Mouse (Mus musculus): ENCODE measurements around the gene Actl11.

Actl11 gene

DNA sequence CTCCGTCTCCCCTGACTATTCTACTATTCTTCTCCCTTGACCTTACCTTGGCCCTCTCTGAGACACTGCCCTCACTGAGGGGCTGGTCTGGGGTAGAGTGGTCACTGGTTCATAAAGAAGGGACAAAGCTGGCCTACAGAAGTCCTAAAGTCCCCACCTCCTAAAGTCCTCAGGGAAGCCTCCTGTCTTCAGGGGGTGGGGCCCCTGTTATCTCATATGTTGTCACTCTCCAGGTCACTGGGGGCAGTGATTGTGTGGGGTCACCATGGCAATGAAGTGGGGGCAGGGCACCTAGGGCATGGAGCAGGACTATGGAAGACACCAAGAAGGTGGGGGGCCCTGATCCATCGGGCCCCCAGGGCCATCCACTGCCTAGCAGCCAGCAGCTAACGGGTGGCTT is at the start of gene Actl11:
TSS of gene Actl11 (plus strand) at position 301 of the 400 bp plus-strand sequence.
- no peak for DNase-seq (ENCODE audit: low spot score)

DNA sequence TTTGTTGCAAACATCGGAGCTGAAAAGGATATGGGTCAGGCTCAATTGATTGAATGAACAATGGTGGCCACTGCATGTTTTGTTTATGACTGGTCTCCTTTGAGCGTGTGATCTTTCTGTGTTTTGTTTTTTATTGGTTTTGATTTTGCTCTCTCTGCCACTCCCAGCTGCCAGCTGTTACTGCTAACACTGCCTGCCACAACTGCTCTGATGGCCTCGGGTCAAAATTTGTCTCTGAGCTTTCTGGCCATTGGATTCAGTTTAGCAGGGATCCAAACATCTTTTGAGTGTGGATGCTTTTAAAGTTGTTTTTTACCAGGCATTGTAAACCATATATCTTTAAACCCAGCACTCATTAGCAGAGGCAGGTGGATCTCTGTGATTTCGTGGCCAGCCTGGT is 47.9 kb upstream of the Actl11 start:
- DNase-seq (ENCODE audit: low spot score): no peak

DNA sequence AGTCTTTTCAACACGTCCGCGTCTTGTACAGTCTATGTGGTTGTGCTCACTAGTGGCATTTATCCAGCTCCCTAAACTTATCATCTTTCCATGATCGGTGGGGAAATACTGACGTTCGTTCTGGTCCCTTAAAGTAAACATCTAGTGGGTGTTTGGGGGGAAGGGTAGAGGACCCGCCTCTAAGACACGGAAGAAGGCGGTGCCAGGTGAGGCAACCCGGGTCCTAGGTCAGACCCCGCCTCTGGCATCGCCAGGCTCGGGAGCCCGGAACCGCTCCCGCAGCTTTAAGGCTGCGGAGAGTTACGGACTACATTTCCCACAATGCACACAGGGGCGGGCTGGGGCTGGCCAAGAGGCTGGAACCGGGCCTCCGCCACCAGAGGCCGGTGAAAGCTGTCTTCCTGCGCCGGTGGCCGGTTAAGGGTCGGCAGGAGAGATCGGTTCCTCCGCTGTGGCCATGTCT is 40.4 kb upstream of the Actl11 start, which contains the start of gene Mon1a:
TSS of gene Mon1a (plus strand) at position 348 of the 463 bp plus-strand sequence.
- peak; percentile 87 for DNase-seq (ENCODE audit: low spot score)

DNA sequence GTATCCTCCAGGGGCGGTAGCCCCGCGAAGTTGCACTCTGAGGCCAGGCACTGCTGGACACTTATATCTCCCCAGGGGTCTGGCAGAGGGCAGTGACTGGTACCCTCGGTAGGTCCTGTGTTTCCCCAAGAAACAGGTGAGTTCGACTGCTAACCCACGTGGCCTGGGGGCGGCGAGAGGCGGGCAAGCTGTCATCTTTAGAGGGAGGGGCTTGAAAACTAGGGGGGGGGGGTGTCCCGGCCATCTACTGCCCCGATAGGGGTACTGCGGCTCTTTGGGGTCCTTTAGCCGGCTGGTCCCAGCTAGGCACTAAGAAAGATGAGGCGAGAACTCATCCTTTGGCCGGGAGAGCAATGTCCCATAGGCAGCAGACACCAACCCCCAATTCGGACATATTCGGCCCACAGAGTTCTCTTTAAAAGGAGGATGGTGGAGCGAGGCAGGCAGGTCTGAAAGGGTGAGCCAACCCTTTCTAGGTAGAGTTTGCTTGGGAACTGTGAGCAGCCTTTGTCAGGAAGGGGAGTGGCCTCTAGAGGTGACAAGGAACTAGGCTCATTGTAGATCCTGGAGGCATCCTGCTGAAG is 39.9 kb upstream of the Actl11 start:
- DNase-seq (ENCODE audit: low spot score): no peak

DNA sequence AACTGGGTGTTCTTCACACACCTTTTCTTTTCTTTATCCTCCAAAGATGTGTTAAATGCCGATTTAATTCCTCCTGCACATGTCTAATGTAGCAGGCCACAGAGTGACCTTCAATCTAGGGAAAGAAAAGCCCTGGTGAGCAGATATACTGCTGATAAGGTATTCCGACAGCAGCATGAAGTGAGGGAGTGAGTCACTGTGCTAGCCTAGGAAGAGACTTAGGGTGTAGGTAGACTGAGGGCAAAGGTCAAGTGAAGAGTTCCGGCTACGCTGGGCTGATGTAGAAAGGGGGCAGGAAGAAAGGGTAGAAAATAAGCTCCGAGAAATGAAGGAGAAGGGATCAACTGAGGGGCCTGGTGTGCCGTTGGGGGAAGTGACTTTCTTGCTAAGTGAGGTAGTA is 38.0 kb upstream of the Actl11 start:
- DNase-seq (ENCODE audit: low spot score): no peak

DNA sequence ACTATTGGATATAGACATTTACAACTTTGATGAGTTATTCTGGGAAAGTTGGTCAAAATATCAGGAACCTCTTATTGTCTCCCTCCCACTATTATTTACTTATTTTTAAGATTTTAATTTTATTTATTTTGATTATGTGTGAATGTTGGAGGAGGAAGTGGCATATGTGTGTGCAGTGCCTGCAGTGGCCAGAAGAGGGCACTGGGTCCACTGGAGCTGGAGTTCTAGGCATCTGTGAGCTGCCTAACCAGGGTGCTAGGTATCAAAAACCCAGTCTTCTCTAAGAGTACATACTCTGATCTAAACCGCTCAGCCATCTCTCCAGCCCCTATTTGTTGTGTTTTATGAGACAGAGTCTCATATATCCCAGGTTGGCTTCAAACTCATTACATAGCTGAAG is 37.2 kb upstream of the Actl11 start:
- no peak for DNase-seq (ENCODE audit: low spot score)

DNA sequence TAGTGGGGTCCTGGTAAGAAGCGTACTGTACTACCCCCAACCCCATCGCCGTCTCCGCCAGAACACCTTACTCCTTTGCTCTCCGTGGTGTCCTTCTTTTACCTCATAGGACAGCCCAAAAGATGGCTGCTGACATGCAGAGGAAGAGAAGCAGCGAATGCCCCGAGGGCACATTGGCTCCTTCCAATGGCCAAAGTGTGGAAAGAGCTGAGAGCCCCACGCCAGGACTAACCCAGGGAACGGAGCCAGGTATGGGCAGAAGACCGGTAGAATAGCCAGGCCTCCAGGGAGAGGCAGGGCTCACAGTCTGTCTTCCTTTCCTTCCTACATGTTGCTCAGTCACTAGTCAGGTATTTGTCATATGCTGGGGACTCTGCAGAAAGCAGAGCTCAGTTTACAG is 29.7 kb upstream of the Actl11 start:
- no peak for DNase-seq (ENCODE audit: low spot score)

DNA sequence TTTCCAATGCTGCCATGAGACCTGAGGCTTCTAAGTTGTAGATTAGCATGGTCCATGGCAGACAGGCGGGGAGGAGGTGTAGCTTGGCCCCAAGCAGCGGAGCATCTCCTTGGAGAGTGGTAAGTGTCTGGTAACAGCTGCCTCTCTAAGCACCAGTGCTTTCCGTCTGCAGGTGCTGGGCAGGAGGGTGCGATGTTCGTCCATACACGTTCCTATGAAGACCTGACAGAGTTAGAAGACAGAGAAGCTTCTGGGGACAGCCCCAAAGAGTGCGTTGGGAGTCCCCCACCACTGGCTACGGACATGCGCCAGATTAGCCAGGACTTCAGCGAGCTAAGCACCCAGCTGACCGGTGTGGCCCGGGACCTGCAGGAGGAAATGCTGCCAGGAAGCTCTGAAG is 28.4 kb upstream of the Actl11 start:
- no peak for DNase-seq (ENCODE audit: low spot score)

DNA sequence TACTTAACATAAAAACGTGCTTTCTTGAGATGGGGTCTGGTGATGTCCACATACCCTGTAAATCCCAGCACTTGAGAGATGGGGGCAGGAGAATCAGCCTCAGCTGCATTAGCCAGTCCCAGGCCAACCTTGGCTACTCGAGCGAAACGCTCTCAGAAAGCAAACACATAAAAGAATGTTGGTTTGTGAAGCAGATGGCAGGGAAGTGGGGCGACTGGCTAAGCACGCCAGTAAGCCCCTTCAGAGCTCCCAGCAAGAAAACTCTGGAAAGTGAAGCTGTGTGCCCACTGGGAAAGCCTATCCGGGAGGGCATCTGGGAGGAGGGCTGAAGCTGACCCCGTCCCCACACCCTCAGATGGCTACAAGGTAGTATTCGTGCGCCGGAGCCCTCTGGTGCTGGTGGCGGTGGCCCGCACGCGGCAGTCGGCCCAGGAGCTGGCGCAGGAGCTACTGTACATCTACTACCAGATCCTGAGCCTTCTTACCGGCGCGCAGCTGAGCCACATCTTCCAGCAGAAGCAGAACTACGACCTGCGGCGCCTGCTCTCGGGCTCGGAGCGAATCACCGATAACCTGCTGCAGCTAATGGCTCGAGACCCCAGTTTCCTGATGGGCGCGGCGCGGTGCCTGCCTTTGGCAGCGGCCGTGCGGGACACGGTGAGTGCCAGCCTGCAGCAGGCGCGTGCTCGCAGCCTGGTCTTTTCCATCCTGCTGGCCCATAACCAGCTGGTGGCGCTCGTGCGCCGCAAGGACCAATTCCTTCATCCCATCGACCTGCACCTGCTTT is 27.2 kb upstream of the Actl11 start:
- DNase-seq (ENCODE audit: low spot score): peak; percentile 69

DNA sequence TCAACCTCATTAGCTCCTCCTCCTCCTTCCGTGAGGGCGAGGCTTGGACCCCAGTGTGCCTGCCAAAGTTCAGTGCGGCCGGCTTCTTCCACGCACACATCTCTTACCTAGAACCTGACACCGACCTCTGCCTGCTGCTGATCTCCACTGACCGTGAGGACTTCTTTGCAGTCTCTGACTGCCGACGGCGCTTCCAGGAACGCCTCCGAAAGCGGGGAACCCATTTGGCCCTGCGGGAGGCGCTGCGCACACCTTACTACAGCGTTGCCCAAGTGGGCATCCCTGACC is 26.7 kb upstream of the Actl11 start:
- no peak for DNase-seq (ENCODE audit: low spot score)

DNA sequence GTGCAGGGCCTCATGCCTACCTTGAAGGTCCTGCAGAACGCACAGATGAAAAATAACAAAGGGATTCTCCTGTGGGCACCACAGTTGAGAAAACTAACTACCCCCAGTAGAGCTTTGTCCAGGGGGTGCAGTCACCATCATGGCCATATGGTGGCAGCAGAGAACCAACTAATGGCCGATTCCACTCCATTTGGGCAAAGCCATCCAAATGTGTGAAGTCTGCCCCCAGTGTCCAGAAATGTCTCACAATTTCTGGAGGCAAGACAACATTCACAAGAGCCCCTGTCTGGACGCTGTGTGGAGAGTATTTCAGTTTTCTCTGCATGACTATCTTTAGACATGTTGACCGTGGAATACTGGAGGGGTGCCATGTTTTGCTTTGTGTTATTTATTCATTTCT is 23.5 kb upstream of the Actl11 start:
- peak; percentile 85 for DNase-seq (ENCODE audit: low spot score)

DNA sequence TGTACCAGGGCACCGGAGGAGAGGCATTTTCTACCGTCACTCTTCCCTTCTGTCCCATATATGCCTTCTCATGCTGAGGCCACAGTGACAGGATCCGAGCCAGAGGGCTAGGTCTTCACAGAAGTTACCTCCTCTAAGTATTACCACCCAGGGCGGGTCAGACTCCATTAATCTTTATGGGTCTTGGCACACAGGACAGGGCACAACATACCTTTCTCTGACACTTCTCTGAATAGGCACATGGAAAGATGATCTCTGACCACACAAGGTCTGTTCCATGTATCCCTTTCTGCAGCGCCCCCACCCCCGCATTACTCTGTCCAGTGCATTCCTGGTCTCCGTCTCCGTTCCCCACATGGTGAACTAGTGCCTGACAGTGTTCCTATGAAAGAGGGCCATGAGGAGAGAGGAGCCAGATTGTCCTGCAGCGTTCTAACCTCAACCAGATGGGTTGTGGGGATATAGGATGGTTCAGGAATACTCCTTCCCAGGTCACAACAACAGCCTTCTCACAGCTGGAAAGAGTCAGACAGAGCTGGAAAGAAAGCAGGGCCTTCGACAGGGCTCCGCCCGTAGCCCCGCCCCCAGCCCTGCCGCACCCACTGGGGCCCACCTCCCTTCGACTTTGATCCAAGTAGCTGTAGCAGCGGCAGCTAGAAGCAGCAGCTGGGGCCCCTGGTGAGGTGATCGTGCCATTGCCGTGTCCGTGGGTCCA is 21.9 kb upstream of the Actl11 start, which contains the start of gene Mst1r:
TSS of gene Mst1r (plus strand) at position 622 of the 715 bp plus-strand sequence.
- DNase-seq (ENCODE audit: low spot score): peak; percentile 78

DNA sequence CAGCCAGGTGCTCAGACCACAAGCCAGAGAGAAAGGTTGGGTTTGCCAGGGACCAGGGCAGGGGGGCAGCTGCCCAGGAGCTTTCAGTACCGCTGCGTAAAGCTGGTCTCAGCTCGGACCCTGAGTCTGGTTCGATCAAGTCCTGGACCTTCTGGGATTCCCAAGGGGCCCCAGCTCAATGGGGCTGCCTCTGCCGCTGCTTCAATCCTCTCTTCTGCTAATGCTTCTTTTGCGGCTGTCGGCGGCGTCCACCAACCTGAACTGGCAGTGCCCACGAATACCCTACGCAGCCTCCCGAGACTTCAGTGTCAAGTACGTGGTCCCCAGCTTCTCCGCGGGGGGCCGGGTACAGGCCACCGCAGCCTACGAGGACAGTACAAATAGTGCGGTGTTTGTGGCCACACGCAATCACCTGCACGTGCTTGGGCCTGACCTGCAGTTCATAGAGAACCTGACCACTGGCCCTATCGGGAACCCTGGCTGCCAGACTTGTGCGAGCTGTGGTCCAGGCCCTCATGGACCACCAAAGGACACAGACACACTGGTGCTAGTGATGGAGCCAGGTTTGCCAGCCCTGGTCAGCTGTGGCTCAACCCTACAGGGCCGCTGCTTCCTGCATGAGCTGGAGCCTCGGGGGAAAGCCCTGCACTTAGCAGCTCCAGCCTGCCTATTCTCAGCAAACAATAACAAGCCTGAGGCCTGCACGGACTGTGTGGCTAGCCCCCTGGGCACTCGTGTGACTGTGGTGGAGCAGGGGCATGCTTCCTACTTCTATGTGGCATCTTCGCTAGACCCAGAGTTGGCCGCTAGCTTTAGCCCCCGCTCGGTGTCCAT is 21.1 kb upstream of the Actl11 start:
- DNase-seq (ENCODE audit: low spot score): peak; percentile 10

DNA sequence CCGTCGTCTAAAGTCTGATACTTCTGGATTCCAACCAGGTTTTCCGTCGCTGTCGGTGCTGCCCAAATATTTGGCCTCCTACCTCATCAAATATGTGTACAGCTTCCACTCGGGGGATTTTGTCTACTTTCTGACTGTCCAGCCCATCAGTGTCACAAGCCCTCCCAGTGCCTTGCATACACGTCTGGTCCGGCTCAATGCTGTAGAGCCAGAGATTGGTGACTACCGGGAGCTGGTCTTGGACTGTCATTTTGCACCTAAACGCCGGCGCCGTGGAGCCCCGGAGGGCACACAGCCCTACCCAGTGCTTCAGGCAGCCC is 20.5 kb upstream of the Actl11 start:
- DNase-seq (ENCODE audit: low spot score): no peak

DNA sequence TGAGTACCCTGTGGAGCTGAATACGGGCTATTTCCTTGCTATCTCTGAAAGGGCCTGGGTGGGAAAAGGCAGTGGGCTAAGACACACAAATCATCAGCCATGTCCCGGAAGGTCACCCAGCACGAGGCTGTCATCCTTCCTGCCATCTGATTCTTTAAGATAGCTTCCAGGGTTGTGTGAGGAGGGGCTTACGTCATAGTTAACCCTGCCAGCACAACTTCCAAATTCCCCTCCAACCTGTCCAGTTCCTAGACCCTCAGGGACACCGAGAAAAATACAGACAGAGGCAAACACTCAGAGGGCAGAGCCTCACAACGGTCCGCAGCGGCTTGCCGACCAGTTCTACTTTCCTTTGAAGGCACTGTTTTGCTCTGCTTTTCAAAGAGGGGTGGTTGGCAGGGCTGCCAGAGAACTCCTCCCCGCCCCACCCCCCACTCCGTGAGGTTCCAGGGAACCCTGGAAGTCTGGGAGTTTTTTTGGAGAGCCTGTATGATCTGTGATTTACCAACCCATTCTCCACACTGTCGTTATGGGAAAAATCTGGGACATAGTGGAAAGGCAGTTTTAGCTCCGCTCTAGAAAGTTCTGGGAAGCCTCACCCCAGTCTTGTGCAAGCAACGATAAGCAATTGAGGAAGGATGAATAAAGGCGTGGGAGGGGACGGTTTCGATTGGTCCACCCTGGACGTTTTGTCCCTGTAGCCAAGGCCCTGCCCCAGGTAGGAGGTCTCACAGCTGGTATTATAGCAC is 19.7 kb upstream of the Actl11 start:
- DNase-seq (ENCODE audit: low spot score): peak; percentile 43

DNA sequence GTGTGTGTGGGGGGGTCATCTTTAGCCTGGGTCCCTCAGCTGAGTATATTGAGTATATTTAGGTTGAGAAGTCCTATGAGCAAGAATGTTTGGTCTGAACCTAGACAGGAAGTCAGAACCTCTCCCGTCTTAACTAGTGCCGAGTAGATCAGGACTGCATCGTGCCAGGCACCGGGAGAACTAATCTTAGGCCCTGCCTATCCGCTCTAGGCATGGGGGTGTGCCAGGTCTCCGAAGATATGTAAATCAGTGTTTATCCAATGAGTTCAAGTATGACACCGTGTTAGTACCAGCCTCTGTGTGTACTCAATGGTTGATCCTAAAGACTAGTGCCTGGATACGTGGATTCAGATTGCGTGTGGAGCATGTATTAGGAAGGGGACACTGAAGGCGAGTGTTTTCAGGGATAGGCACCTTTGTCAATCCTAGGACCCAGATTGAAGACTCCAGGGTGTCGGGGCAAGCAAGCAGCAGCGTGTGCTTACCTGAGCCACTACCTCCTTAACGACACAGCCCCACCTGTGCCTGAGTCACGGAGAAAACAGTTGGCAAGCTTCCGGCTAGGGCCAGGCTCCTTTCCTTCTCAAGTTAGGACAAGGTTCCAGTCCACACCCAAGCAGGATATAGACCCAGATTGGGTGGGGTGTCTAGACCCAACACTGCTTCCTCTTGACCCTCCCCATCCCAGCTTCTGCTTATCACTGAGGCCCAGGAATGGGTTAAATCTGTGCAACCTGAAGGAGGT is 18.1 kb upstream of the Actl11 start:
- DNase-seq (ENCODE audit: low spot score): no peak

DNA sequence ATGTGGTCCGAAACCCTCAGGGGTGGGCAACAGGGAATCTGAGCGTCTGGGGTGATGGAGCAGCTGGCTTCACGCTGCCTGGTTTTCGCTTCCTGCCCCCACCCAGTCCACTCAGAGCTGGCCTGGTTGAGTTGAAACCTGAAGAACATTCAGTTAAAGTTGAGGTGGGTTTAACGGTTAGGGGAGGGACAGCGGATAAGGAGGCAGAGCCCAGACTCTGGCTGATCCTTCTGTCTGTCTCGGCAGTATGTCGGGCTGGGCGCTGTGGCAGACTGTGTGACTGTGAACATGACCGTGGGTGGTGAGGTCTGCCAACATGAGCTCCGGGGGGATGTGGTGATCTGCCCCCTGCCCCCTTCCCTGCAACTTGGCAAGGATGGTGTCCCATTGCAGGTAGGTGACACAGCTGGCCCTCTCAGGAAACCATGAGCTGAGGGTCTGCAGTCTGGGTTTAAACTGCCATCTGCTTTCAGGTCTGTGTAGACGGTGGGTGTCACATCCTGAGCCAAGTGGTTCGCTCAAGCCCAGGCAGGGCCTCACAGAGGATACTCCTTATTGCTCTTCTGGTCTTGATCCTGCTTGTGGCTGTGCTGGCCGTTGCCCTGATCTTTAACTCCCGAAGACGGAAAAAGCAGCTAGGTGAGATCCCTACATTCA is 13.4 kb upstream of the Actl11 start:
- no peak for DNase-seq (ENCODE audit: low spot score)

DNA sequence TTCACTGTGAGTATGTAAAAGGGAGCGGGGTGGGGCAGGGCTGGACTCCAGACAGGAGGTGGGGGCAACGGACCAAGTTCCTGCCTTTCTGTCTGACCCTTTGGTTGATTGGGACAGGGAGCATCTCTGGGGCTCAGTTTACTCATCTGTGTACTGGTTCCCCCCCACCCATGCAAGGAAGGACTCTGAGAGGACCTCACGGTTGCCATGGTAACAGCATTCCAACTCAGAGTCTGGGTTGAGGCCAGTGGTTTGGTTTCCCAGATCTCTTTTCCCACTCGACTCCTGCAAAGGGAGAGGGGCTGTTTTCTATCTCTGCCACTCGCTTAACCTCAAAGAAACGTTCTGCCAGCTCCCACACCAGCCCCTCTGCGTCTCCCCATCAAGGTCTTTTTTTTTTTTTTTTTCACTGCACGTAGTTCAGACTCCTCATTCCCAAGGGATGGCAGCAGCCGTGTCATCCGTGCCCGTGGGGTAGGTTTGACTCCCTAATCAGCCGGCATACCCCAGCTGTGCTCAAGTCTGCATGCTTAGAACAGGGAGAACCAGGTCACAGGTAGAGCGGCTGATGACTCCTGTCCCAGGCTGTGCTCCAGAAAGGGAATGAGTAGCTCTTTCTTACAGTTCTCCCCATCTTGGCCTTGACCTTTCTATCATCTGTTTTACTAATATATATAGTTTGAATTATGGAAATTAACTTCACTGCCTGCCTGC is 10.2 kb upstream of the Actl11 start:
- no peak for DNase-seq (ENCODE audit: low spot score)

DNA sequence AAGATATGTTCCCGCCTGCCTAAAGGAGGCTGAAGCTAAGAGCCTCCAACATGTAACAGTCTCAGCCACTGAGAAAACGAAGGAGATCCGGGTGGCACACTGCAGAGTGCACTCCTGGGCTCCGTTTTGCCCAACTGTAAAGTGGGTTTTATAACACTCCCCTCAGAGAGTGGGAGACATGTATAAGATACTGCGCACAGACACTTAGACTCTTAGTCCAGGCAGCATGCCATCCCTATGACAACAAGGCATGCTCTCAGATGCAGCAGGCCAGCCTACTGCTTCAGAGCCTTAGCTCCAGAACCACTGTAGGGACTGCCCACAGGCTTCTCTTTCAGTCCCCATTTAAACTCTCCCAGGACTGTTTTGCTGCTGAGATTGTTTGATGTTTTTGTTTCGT is 9.4 kb upstream of the Actl11 start:
- DNase-seq (ENCODE audit: low spot score): no peak

DNA sequence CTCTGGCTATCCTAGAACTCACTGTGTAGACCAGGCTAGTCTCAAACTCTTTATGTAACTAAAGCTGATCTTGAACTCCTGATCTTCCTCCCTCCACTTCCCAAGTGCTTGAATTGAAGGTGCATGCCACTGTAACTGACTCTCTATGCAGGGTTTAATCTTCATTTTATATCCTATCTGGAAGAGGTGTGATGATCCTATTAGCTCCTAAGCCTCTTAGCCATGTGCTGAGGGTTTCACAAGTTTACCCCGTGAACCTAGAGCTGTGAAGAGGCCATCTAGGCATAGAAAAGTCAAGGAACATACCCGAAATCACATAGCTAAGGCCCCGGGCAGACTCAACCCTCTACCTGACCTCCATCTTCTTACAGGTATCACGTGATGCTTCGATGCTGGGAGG is 8.8 kb upstream of the Actl11 start:
- no peak for DNase-seq (ENCODE audit: low spot score)

Data from ovary, postnatal 36 days (tissue).